Mouse (Mus musculus) urinary bladder, postnatal 36 days (tissue): ENCODE data around the gene Kdm2a.

Source experiments
- DNase-seq, 2 experiments: peaks; one replicate each; pipeline ENCODE4 v3.0.0; 2022; ENCODE audit warnings: low spot score in 2 of 2, mixed read lengths in 1 of 2

Gene Kdm2a

GRCm38 (mm10) chr19:4299574-4300270 lies 98.4 kb downstream of the Kdm2a start:
- DNase-seq = no peak

- DNase-seq = no peak
Observed at GRCm38 (mm10) chr19:4299126-4299525, 99.0 kb downstream of the Kdm2a start.

- DNase-seq = no peak
Observed at GRCm38 (mm10) chr19:4298322-4299121, 99.6 kb downstream of the Kdm2a start.

GRCm38 (mm10) chr19:4297851-4298250 lies 100.2 kb downstream of the Kdm2a start:
- peak in 1 of 2 experiments; percentile 72 for DNase-seq

GRCm38 (mm10) chr19:4296611-4297010 lies 101.5 kb downstream of the Kdm2a start:
- no peak for DNase-seq

GRCm38 (mm10) chr19:4295391-4295790 lies 102.7 kb downstream of the Kdm2a start:
- no peak for DNase-seq

- DNase-seq = peak in 1 of 2 experiments; percentile 51
Observed at GRCm38 (mm10) chr19:4294381-4295097, 103.5 kb downstream of the Kdm2a start.

GRCm38 (mm10) chr19:4291161-4291560 lies 106.9 kb downstream of the Kdm2a start:
- no peak for DNase-seq

- DNase-seq = no peak
Observed at GRCm38 (mm10) chr19:4290749-4291148, 107.3 kb downstream of the Kdm2a start.

GRCm38 (mm10) chr19:4283653-4284052 lies 114.4 kb downstream of the Kdm2a start:
- no peak for DNase-seq

GRCm38 (mm10) chr19:4282898-4283553 lies 115.1 kb downstream of the Kdm2a start, which contains the start of gene Ankrd13d:
TSS of gene Ankrd13d (minus strand) at chr19:4283137.
- DNase-seq = peak; percentile 83 to 84

GRCm38 (mm10) chr19:4280425-4280824 lies 117.7 kb downstream of the Kdm2a start:
- DNase-seq = no peak

- no peak for DNase-seq
Observed at GRCm38 (mm10) chr19:4279487-4279886, 118.6 kb downstream of the Kdm2a start.

- DNase-seq = no peak
Observed at GRCm38 (mm10) chr19:4270972-4271371, 127.1 kb downstream of the Kdm2a start.

GRCm38 (mm10) chr19:4270187-4270586 lies 127.9 kb downstream of the Kdm2a start:
- DNase-seq = no peak

- DNase-seq = peak; percentile 74 to 86
Observed at GRCm38 (mm10) chr19:4268566-4269361, 129.3 kb downstream of the Kdm2a start, which contains the start of gene Ssh3. TSS of gene Ssh3 (minus strand) at chr19:4269180.

GRCm38 (mm10) chr19:4265956-4266355 lies 132.1 kb downstream of the Kdm2a start:
- no peak for DNase-seq
